ENCODE assay signal across 8 mouse cellular contexts in genomic region chr1:135670397-135671130, GRCm38 (mm10). TPM values are rescaled to one million over a fixed set of nuclear protein-coding genes. Genes with fewer than 3 reads are reported as not detected.
DNase-seq lines count a peak whose midpoint lies in the region; ATAC-seq lines count a peak whose summit lies in the region.

No protein-coding gene starts in this region.

- DNase-seq in adrenal gland, adult (ENCODE audit: inconsistent age in 2 of 2, low spot score in 1 of 2): peak; percentile 89 to 95
- peak; percentile 91 for DNase-seq in embryo, embryonic 10 days (ENCODE audit: low spot score)
- peak; percentile 87 for DNase-seq in gastrocnemius, postnatal 14 days
- DNase-seq in left cerebral cortex, postnatal 10 days (ENCODE audit: extremely low spot score in 1 of 2, low spot score in 2 of 2): peak; percentile 89 to 92
- DNase-seq in right cerebral cortex, postnatal 14 days: peak; percentile 87
- DNase-seq in urinary bladder, postnatal 4 days (ENCODE audit: low spot score in 2 of 2): peak; percentile 83 to 85

- intact Hi-C loops in gastrocnemius, postnatal 14 days (cut with DNase I; ENCODE audit: low total_unique reads): loop anchor here (2.0 kb wide), 2 partner anchors 126 to 210 kb away; no protein-coding TSS in a partner anchor
- intact Hi-C loops in left cerebral cortex, postnatal 10 days (cut with DNase I): loop anchor here (2.0 kb wide), 3 partner anchors 86 to 208 kb away; no protein-coding TSS in a partner anchor

- ATAC-seq in inflammation-experienced regulatory T-cells, adult 6 months: peak; percentile 75
- peak; percentile 91 for ATAC-seq in megakaryocyte progenitor cell, adult 5-6 weeks (replicated peaks; ENCODE audit: poor library complexity)

RNA-seq across cellular contexts. Expression of gene Csrp1, which starts 49.3 kb away (rescaled TPM):
- total RNA-seq in gastrocnemius, postnatal 14 days (2021): 10 to 100 TPM; 40.6 to 53.4 TPM
- polyA plus RNA-seq in inflammation-experienced regulatory T-cells, adult 6 months (2017; shearing (Covaris generic)): 10 to 100 TPM; 19.5 to 31.9 (median 26.9) TPM
- 10 to 100 TPM; 67.3 to 85.0 TPM for total RNA-seq in left cerebral cortex, postnatal 10 days (2021)
- 103 and 106 TPM in 2 replicates for total RNA-seq in megakaryocyte progenitor cell, adult 5-6 weeks (2015)
- 104 and 113 TPM in 2 replicates for total RNA-seq in megakaryocyte progenitor cell, adult 5-6 weeks (2017)

Comparison
In these comparisons a context has a peak if more than half of its experiments do, and no peak if none do; other contexts are left out.
1. Peak in every context shown above with its lines: DNase-seq and ATAC-seq.